Mouse (Mus musculus): ENCODE measurements at regions not wholly inside any gene's neighbourhood (a gene's known extent, or its start where the extent isn't known, plus 50 kb on each side); places are given as distances from the start of the nearest gene placed in this dataset.
A peak's percentile ranks its signal among the peaks of the same experiment; 100 is the strongest.

DNA sequence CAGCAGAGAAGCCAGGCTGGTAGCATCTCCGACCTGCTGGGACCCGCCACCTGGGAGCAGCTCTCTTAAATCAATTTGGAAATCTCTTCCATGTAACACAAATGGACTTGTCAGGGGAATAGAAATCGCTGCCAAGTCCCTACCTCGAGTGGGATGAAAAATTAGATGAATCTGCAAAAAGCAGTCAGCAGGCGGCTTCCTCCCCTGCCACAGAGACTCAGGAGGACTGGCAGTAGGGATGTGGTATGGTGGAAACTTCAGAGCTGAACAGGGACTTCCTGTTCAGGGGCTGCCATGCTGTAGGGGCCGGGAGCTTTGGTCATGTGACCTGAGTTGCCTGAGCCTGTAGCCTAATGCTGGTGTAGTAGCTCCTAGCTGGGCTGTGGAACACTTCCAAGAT is 379.1 kb downstream of the Tbc1d22a start:
- no peak for ATAC-seq (ENCODE audit: insufficient read depth, low FRiP score)
- WGBS = 29% methylated on average over 6 of the region's 6 CpGs
- H3K4me1 ChIP-seq (ENCODE audit: control insufficient read depth, insufficient read depth, low read length) = no peaks in the 10 kb centered on the region
- no peaks in the 10 kb centered on the region for H3K36me3 ChIP-seq (ENCODE audit: control insufficient read depth, insufficient read depth, low read length)
- H3K9ac ChIP-seq (ENCODE audit: low read length) = no peak overlapping the region
- no peaks in the 10 kb centered on the region for H3K9me3 ChIP-seq (replicated peaks; ENCODE audit: control insufficient read depth, low read length)
- no peak overlapping the region for H3K4me3 ChIP-seq (replicated peaks; ENCODE audit: low read length)
- no peak overlapping the region for H3K27ac ChIP-seq (ENCODE audit: low read length)
- no peak overlapping the region for H3K4me2 ChIP-seq (ENCODE audit: low read depth, low read length)
- no peaks in the 10 kb centered on the region for H3K27me3 ChIP-seq (ENCODE audit: control insufficient read depth, insufficient read depth, low read length)

DNA sequence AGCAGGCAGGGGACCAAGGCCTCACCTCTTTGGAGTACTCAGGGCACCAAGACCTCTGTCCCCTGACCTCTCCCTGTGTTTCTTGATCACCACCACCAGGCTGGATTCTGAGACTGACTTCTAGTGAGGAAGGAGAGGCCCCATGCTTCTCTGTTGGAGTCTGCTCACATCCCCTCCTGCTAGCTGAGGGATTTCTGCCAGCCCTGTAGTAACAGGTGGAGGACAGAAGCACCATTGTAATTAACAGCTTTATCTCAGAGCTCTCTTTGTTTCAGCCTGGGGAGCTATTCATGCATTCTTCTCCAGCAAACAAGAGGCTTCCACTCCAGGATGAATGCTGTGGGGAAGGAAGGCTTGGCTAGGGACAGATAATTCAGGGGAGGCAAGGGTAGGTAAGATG is 392.2 kb downstream of the Tbc1d22a start:
- Histone ChIP-seq H3K36me3 (ENCODE audit: control insufficient read depth, insufficient read depth, low read length) (no peaks in the 10 kb centered on the region), H3K4me3 (replicated peaks; ENCODE audit: low read length) (no peak overlapping the region), H3K4me1 (ENCODE audit: control insufficient read depth, insufficient read depth, low read length) (no peaks in the 10 kb centered on the region), H3K4me2 (ENCODE audit: low read depth, low read length) (no peak overlapping the region), H3K27ac (ENCODE audit: low read length) (no peak overlapping the region), H3K27me3 (ENCODE audit: control insufficient read depth, insufficient read depth, low read length) (no peaks in the 10 kb centered on the region), H3K9ac (ENCODE audit: low read length) (no peak overlapping the region), H3K9me3 (replicated peaks; ENCODE audit: control insufficient read depth, low read length) (no peaks in the 10 kb centered on the region)
- ATAC-seq (ENCODE audit: insufficient read depth, low FRiP score) = no peak

DNA sequence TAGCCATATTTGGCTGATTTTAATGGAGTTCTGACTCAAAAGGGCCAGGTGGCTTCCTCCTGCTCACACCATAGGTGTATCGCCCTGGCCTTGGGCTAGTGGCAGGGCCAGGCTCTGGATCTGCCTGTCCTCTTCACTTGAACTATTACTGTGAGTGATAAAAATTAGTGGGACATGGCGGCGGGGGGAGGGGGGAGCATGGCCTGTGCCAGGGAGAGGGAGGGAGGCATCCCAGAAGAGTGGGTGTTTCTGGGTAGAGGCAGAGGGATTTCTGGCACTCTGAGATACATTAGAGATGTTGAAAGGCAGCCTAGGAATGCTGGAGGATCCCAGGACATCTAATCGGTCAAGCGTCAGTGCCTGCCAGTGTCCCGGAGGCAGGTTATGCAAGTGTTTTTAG is 395.4 kb downstream of the Tbc1d22a start:
- Histone ChIP-seq H3K4me3 (replicated peaks; ENCODE audit: low read length) (no peak overlapping the region), H3K36me3 (ENCODE audit: control insufficient read depth, insufficient read depth, low read length) (no peaks in the 10 kb centered on the region), H3K4me1 (ENCODE audit: control insufficient read depth, insufficient read depth, low read length) (no peaks in the 10 kb centered on the region), H3K27ac (ENCODE audit: low read length) (no peak overlapping the region), H3K9me3 (replicated peaks; ENCODE audit: control insufficient read depth, low read length) (no peaks in the 10 kb centered on the region), H3K4me2 (ENCODE audit: low read depth, low read length) (no peak overlapping the region), H3K27me3 (ENCODE audit: control insufficient read depth, insufficient read depth, low read length) (no peaks in the 10 kb centered on the region), H3K9ac (ENCODE audit: low read length) (no peak overlapping the region)
- WGBS = 86% methylated on average over 6 of the region's 6 CpGs
- ATAC-seq (ENCODE audit: insufficient read depth, low FRiP score) = no peak

DNA sequence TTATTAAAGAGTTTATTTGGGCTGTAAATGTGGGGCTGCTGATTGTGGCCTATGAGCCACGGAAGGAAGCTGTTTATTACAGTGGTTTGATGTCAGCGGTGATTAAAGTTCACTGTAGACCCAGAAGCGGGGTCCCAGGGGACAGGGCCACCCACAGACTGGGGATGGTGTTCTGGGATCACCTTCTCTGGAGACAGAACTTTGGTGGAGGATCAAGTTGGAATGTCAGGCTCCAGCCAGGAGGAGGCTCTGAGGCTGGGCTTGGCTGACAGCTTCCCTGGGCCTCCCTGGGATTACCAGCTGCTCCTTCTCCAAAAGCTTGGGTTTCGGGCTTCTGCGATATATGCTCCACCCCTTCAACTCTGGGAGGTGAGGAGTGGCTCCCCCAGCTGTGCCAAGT is 417.1 kb downstream of the Tbc1d22a start:
- Histone ChIP-seq H3K27me3 (ENCODE audit: control insufficient read depth, insufficient read depth, low read length) (no peaks in the 10 kb centered on the region), H3K36me3 (ENCODE audit: control insufficient read depth, insufficient read depth, low read length) (no peaks in the 10 kb centered on the region), H3K4me3 (replicated peaks; ENCODE audit: low read length) (no peak overlapping the region), H3K9me3 (replicated peaks; ENCODE audit: control insufficient read depth, low read length) (no peaks in the 10 kb centered on the region), H3K4me2 (ENCODE audit: low read depth, low read length) (no peak overlapping the region), H3K9ac (ENCODE audit: low read length) (no peak overlapping the region), H3K27ac (ENCODE audit: low read length) (no peak overlapping the region), H3K4me1 (ENCODE audit: control insufficient read depth, insufficient read depth, low read length) (no peaks in the 10 kb centered on the region)
- ATAC-seq (ENCODE audit: insufficient read depth, low FRiP score) = no peak
- 49% methylated on average over 5 of the region's 5 CpGs for WGBS

DNA sequence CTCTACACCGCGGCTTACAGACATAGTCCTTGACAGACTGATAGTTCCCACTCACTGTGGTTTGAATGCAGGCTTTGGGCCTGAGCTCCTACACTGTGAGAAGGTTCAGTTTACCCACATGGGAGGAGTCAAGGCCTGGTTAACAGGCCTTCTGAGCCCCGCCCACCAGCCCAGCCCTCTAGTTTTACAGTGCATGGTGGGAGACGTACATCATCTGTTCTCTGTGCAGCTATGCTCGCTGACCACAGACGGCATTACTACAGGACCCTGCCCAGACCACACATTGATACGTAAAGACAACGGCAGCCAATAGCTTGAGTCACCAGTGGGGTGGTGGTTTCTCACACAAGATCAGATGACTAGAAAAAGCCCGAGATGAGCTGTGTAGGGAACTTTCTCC is 431.0 kb downstream of the Tbc1d22a start:
- Histone ChIP-seq H3K4me2 (ENCODE audit: low read depth, low read length) (no peak overlapping the region), H3K4me1 (ENCODE audit: control insufficient read depth, insufficient read depth, low read length) (no peaks in the 10 kb centered on the region), H3K9me3 (replicated peaks; ENCODE audit: control insufficient read depth, low read length) (no peaks in the 10 kb centered on the region), H3K27ac (ENCODE audit: low read length) (no peak overlapping the region), H3K36me3 (ENCODE audit: control insufficient read depth, insufficient read depth, low read length) (no peaks in the 10 kb centered on the region), H3K9ac (ENCODE audit: low read length) (no peak overlapping the region), H3K4me3 (replicated peaks; ENCODE audit: low read length) (no peak overlapping the region), H3K27me3 (ENCODE audit: control insufficient read depth, insufficient read depth, low read length) (no peaks in the 10 kb centered on the region)
- 41% methylated on average over 9 of the region's 9 CpGs for WGBS
- peak; percentile 29; the same call in 1 of the 2 replicates for ATAC-seq (ENCODE audit: insufficient read depth, low FRiP score)

DNA sequence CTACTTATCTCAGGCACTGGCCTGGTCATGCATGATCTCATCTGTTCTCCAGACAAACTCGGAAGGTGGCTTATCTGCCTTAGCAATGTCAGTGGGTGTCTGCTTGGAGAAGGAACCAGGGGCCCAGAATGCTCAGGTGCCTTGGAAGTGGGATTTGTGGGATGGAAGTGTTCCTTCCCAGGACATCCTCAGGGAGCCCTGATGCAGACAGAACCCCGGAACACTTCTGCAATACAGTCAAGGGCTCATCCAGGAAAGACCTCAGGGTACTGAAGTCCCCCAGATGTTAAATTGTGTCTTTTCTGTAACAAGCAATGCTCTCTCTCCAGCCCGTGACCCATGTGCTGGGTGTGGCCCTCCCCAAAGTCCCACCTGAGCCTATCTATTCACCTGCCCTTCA is 433.9 kb downstream of the Tbc1d22a start:
- ATAC-seq (ENCODE audit: insufficient read depth, low FRiP score) = no peak
- H3K27me3 ChIP-seq (ENCODE audit: control insufficient read depth, insufficient read depth, low read length) = no peaks in the 10 kb centered on the region
- H3K36me3 ChIP-seq (ENCODE audit: control insufficient read depth, insufficient read depth, low read length) = no peaks in the 10 kb centered on the region
- H3K27ac ChIP-seq (ENCODE audit: low read length) = no peak overlapping the region
- H3K9ac ChIP-seq (ENCODE audit: low read length) = no peak overlapping the region
- no peak overlapping the region for H3K4me3 ChIP-seq (replicated peaks; ENCODE audit: low read length)
- H3K4me1 ChIP-seq (ENCODE audit: control insufficient read depth, insufficient read depth, low read length) = no peaks in the 10 kb centered on the region
- H3K4me2 ChIP-seq (ENCODE audit: low read depth, low read length) = no peak overlapping the region
- WGBS = 80% methylated on average over 3 of the region's 3 CpGs
- H3K9me3 ChIP-seq (replicated peaks; ENCODE audit: control insufficient read depth, low read length) = no peaks in the 10 kb centered on the region

DNA sequence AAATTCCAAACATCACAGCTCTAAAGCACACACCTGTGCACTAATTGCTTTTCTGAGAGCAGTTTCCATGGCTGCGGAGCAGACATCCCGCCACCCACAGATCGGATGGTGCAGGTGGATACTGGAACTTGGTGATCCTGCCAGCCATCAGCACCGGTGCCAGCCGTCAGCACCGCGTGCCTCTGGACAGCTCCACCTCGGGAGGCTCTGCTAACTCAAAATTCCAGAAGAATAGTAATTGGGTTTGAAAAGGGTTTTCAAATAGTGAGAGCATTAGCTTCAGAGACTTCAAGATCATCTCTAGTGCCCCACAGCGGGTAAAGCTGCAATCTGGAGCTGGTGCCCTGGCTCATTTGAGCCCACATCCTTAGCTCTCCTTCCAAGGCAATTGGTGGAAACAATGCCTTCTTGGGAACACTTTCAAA is 458.8 kb downstream of the Tbc1d22a start:
- Histone ChIP-seq H3K36me3 (ENCODE audit: control insufficient read depth, insufficient read depth, low read length) (no peaks in the 10 kb centered on the region), H3K9me3 (replicated peaks; ENCODE audit: control insufficient read depth, low read length) (no peaks in the 10 kb centered on the region), H3K27ac (ENCODE audit: low read length) (no peak overlapping the region), H3K9ac (ENCODE audit: low read length) (no peak overlapping the region), H3K4me1 (ENCODE audit: control insufficient read depth, insufficient read depth, low read length) (no peaks in the 10 kb centered on the region), H3K4me3 (replicated peaks; ENCODE audit: low read length) (no peak overlapping the region), H3K4me2 (ENCODE audit: low read depth, low read length) (no peak overlapping the region), H3K27me3 (ENCODE audit: control insufficient read depth, insufficient read depth, low read length) (no peaks in the 10 kb centered on the region)
- 23% methylated on average over 9 of the region's 9 CpGs for WGBS
- ATAC-seq (ENCODE audit: insufficient read depth, low FRiP score) = no peak

DNA sequence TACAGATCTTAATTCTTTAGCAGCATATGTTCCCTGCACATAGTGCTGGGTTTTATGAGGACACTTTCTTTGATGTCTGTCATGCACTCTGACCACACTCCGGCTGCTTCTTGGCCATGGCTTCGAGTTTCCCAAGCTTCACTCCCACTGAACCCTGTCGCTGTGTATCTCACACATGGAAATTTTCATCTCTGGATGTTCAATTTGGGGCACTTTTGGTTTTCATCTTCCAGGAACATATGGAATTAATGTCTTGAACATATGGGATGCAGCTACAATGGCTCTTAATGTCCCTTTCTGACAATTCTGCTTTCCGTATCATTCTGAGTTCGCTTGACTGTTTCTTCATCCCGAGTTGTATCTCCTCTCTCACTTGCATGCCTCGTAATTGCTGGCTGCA is 462.8 kb downstream of the Tbc1d22a start:
- H3K9ac ChIP-seq (ENCODE audit: low read length) = no peak overlapping the region
- H3K36me3 ChIP-seq (ENCODE audit: control insufficient read depth, insufficient read depth, low read length) = no peaks in the 10 kb centered on the region
- no peaks in the 10 kb centered on the region for H3K9me3 ChIP-seq (replicated peaks; ENCODE audit: control insufficient read depth, low read length)
- H3K27ac ChIP-seq (ENCODE audit: low read length) = no peak overlapping the region
- WGBS = 72% methylated on average over 7 of the region's 7 CpGs
- no peak for ATAC-seq (ENCODE audit: insufficient read depth, low FRiP score)
- H3K4me1 ChIP-seq (ENCODE audit: control insufficient read depth, insufficient read depth, low read length) = no peaks in the 10 kb centered on the region
- no peaks in the 10 kb centered on the region for H3K27me3 ChIP-seq (ENCODE audit: control insufficient read depth, insufficient read depth, low read length)
- H3K4me2 ChIP-seq (ENCODE audit: low read depth, low read length) = no peak overlapping the region
- no peak overlapping the region for H3K4me3 ChIP-seq (replicated peaks; ENCODE audit: low read length)

DNA sequence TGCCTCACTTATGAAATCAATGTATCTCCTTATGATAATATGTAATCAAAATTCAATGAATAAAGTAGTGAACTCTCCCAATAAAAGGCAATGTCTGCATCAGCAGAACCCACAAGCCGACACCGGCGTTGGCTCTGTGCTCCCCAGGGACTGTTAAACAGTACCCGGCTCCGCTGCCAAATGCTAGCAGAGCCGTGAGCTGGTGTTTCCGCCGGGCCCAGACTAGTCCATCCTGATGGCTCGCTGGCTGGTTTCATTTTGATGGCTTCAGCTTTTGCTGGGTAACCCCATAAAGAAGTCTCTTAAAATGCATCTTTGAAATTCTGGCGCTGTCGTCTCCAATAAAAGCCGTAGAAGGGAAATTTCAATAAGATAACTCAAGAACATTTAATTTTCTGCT is 468.8 kb downstream of the Tbc1d22a start:
- no peak overlapping the region for H3K9ac ChIP-seq (ENCODE audit: low read length)
- no peak overlapping the region for H3K4me3 ChIP-seq (replicated peaks; ENCODE audit: low read length)
- 92% methylated on average over 12 of the region's 12 CpGs for WGBS
- no peaks in the 10 kb centered on the region for H3K36me3 ChIP-seq (ENCODE audit: control insufficient read depth, insufficient read depth, low read length)
- no peak overlapping the region for H3K27ac ChIP-seq (ENCODE audit: low read length)
- H3K27me3 ChIP-seq (ENCODE audit: control insufficient read depth, insufficient read depth, low read length) = no peaks in the 10 kb centered on the region
- no peak overlapping the region for H3K4me2 ChIP-seq (ENCODE audit: low read depth, low read length)
- H3K9me3 ChIP-seq (replicated peaks; ENCODE audit: control insufficient read depth, low read length) = no peaks in the 10 kb centered on the region
- no peaks in the 10 kb centered on the region for H3K4me1 ChIP-seq (ENCODE audit: control insufficient read depth, insufficient read depth, low read length)
- ATAC-seq (ENCODE audit: insufficient read depth, low FRiP score) = no peak

DNA sequence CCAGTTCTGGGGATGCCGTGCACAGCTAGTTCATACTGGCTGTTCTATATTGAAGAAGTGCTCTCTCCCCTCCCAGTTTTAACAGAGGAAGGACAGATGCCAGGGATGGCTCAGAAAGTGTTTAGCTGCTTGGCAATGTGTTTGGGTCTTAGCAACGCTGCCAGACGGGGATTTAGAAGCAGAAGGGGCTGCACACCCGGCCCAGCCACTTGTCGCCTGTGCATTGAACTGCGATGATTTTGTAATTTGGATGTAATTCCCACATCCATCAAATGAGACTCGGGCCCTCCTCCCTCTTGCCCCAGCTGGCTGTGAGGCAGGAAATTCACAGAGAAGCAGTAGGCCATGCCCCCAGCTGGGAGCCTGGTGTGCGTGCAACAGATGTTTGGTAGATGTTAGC is 475.4 kb downstream of the Tbc1d22a start:
- H3K9ac ChIP-seq (ENCODE audit: low read length) = no peak overlapping the region
- no peak overlapping the region for H3K4me3 ChIP-seq (replicated peaks; ENCODE audit: low read length)
- 50% methylated on average over 8 of the region's 8 CpGs for WGBS
- H3K27me3 ChIP-seq (ENCODE audit: control insufficient read depth, insufficient read depth, low read length) = no peaks in the 10 kb centered on the region
- no peak overlapping the region for H3K27ac ChIP-seq (ENCODE audit: low read length)
- no peaks in the 10 kb centered on the region for H3K36me3 ChIP-seq (ENCODE audit: control insufficient read depth, insufficient read depth, low read length)
- no peaks in the 10 kb centered on the region for H3K4me1 ChIP-seq (ENCODE audit: control insufficient read depth, insufficient read depth, low read length)
- ATAC-seq (ENCODE audit: insufficient read depth, low FRiP score) = no peak
- no peak overlapping the region for H3K4me2 ChIP-seq (ENCODE audit: low read depth, low read length)
- H3K9me3 ChIP-seq (replicated peaks; ENCODE audit: control insufficient read depth, low read length) = no peaks in the 10 kb centered on the region

Data from stomach, embryonic 16.5 days (tissue).